ENCODE assay signal across 9 mouse cellular contexts in the genomic region with DNA sequence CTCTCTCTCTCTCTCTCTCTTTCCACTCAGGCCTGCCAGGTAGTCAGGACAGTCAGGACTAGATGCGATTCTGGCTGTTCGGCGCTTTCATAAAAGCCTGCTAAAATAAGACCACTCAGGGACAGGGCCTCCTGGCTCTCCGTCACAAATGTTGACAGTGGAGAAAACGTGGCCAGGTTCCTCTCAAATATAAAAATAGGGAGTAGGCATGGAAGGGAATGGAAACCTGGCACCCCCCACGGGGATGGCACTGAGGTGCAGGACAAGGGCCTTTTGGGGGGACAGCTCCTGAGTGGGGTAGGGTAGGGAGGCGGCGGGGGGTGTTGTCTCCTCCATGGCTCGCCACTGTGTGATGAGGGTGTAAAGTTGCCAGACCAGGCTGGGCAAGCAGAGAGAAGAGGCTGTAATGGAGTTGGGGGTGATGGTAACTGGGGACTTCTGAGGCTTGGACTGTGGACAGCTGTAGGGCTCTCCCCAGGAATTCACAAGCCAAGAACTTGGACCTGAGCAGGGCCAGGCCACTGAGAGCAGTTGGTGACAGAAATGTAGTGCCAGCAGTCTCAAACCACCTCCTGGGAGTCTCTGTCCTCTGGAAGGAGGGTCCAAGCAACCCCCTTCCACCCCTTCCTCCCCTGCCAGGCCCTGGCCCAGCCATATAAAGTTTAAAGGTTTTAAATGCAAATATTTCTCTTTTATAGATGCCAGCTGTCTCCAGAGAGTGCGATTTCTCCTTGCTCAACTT. TPM values are rescaled to one million over a fixed set of nuclear protein-coding genes. Genes with fewer than 3 reads are reported as not detected.
DNase-seq lines count a peak whose midpoint lies in the region; ATAC-seq and TF ChIP-seq lines count a peak whose summit lies in the region.
"Had no signal": no experiment of that assay in that cellular context is flagged by ENCODE, and none has a peak within 500 bp of the region (broad histone marks: within the 10 kb centered on the region; RNA-seq: fewer than 3 reads in every experiment).

No protein-coding gene starts in this region.

- no peaks in the 10 kb centered on the region for H3K9me3 ChIP-seq in lung, embryonic 16.5 days (ENCODE audit: control insufficient read depth, low read length)
- no peaks in the 10 kb centered on the region for H3K9me3 ChIP-seq in heart, embryonic 12.5 days (replicated peaks)
- H3K9me3 ChIP-seq in limb, embryonic 14.5 days (ENCODE audit: control insufficient read depth, low read length): no peaks in the 10 kb centered on the region
- H3K9me3 ChIP-seq in stomach, embryonic 14.5 days (ENCODE audit: control insufficient read depth, low read depth, low read length): no peaks in the 10 kb centered on the region

- peaks cover 77% of the 10 kb centered on the region for H3K4me1 ChIP-seq in lung, embryonic 16.5 days (replicated peaks; ENCODE audit: control insufficient read depth, insufficient read depth, low read length)
- peaks cover 84% of the 10 kb centered on the region for H3K4me1 ChIP-seq in heart, embryonic 12.5 days (replicated peaks)
- peaks cover 65% of the 10 kb centered on the region for H3K4me1 ChIP-seq in limb, embryonic 14.5 days (ENCODE audit: control insufficient read depth, insufficient read depth, low read length)
- peaks cover 52% of the 10 kb centered on the region for H3K4me1 ChIP-seq in stomach, embryonic 14.5 days (ENCODE audit: control insufficient read depth, insufficient read depth, low read length)

- WGBS in lung, embryonic 16.5 days: 39% methylated on average over 10 of the region's 10 CpGs
- WGBS in heart, embryonic 12.5 days: 40% methylated on average over 10 of the region's 10 CpGs
- WGBS in limb, embryonic 14.5 days: 32% methylated on average over 10 of the region's 10 CpGs
- WGBS in stomach, embryonic 14.5 days: 48% methylated on average over 10 of the region's 10 CpGs

- H3K27me3 ChIP-seq in lung, embryonic 16.5 days (ENCODE audit: control insufficient read depth, insufficient read depth, low read depth, low read length): no peaks in the 10 kb centered on the region; the same call in 1 of the 2 replicates
- no peaks in the 10 kb centered on the region for H3K27me3 ChIP-seq in heart, embryonic 12.5 days (replicated peaks)
- no peaks in the 10 kb centered on the region for H3K27me3 ChIP-seq in limb, embryonic 14.5 days (ENCODE audit: control insufficient read depth, insufficient read depth, low read length)
- H3K27me3 ChIP-seq in stomach, embryonic 14.5 days (ENCODE audit: control insufficient read depth, insufficient read depth, low read length): no peaks in the 10 kb centered on the region

- peak overlapping the region; percentile 38 for H3K4me2 ChIP-seq in lung, embryonic 16.5 days (ENCODE audit: low read depth, low read length)
- peak overlapping the region; percentile 63 for H3K4me2 ChIP-seq in heart, embryonic 12.5 days
- H3K4me2 ChIP-seq in limb, embryonic 14.5 days (replicated peaks; ENCODE audit: low read depth, low read length, severe bottlenecking): peak overlapping the region; percentile 45
- no peak overlapping the region for H3K4me2 ChIP-seq in stomach, embryonic 14.5 days (replicated peaks; ENCODE audit: low read depth, low read length)

- H3K36me3 ChIP-seq in lung, embryonic 16.5 days (ENCODE audit: control insufficient read depth, insufficient read depth, low read length): no peaks in the 10 kb centered on the region
- H3K36me3 ChIP-seq in heart, embryonic 12.5 days: no peaks in the 10 kb centered on the region
- H3K36me3 ChIP-seq in limb, embryonic 14.5 days (ENCODE audit: control insufficient read depth, insufficient read depth, low read length): no peaks in the 10 kb centered on the region
- no peaks in the 10 kb centered on the region for H3K36me3 ChIP-seq in stomach, embryonic 14.5 days (ENCODE audit: control insufficient read depth, insufficient read depth, low read length)

- peak overlapping the region; percentile 79 for H3K27ac ChIP-seq in lung, embryonic 16.5 days (ENCODE audit: low read length)
- peak overlapping the region; percentile 78 for H3K27ac ChIP-seq in heart, embryonic 12.5 days (ENCODE audit: poor library complexity, severe bottlenecking)
- H3K27ac ChIP-seq in limb, embryonic 14.5 days (replicated peaks; ENCODE audit: low read depth, low read length): no peak overlapping the region
- H3K27ac ChIP-seq in stomach, embryonic 14.5 days (ENCODE audit: low read length): peak overlapping the region; percentile 56; the same call in 1 of the 2 replicates
- H3K27ac ChIP-seq: kidney, postnatal 0 days had no signal

- peak overlapping the region; percentile 32 for H3K9ac ChIP-seq in lung, embryonic 16.5 days (ENCODE audit: low read length)
- peak overlapping the region; percentile 25; the same call in 1 of the 2 replicates for H3K9ac ChIP-seq in heart, embryonic 12.5 days
- H3K9ac ChIP-seq in limb, embryonic 14.5 days (ENCODE audit: low read depth, low read length, severe bottlenecking): no peak overlapping the region
- H3K9ac ChIP-seq in stomach, embryonic 14.5 days (replicated peaks; ENCODE audit: low read depth, low read length): no peak overlapping the region

- no peak overlapping the region for H3K4me3 ChIP-seq in lung, embryonic 16.5 days (ENCODE audit: low read length)
- H3K4me3 ChIP-seq in heart, embryonic 12.5 days: no peak overlapping the region
- no peak overlapping the region for H3K4me3 ChIP-seq in limb, embryonic 14.5 days (replicated peaks; ENCODE audit: low read length)
- no peak overlapping the region for H3K4me3 ChIP-seq in stomach, embryonic 14.5 days (ENCODE audit: low read depth, low read length)

- TF ChIP-seq POLR2A in limb, embryonic 14.5 days (IDR thresholded peaks at IDR 0.05; ENCODE audit: borderline replicate concordance, extremely low read depth, insufficient read depth, insufficient read length): no peak

- DNase-seq in lung, adult 18-20 months: no peak
- no peak for DNase-seq in limb, embryonic 14.5 days (ENCODE audit: low spot score)
- DNase-seq in spleen, postnatal 14 days (ENCODE audit: low spot score in 2 of 2): no peak
- no peak for DNase-seq in cerebellum, postnatal 4 days (ENCODE audit: low spot score in 2 of 2)
- no peak for DNase-seq in thymus, postnatal 10 days (ENCODE audit: low spot score in 2 of 2)

- no peak for ATAC-seq in lung, embryonic 16.5 days (ENCODE audit: low read depth)
- ATAC-seq in heart, embryonic 12.5 days (ENCODE audit: insufficient number of reproducible peaks, low FRiP score): no peak
- peak; percentile 11; the same call in 1 of the 2 replicates for ATAC-seq in limb, embryonic 14.5 days (ENCODE audit: low FRiP score, low read depth)
- no peak for ATAC-seq in stomach, embryonic 14.5 days (ENCODE audit: insufficient number of reproducible peaks, insufficient read depth, low FRiP score, low read depth)

RNA-seq across cellular contexts. Expression of gene Gins2, which starts 57.2 kb away (rescaled TPM):
- polyA plus RNA-seq in lung, embryonic 16.5 days (2015; fragmentation: Nextera tagmentation; extraction: Ambion mirVana): 90.8 and 99.5 TPM in 2 replicates
- 63.4 and 66.8 TPM in 2 replicates for polyA plus RNA-seq in heart, embryonic 12.5 days (2016; fragmentation: Nextera tagmentation; extraction: Ambion mirVana)
- polyA plus RNA-seq in limb, embryonic 14.5 days (2012; rRNA removed): 72.3 and 97.9 TPM in 2 replicates
- 92.4 and 107 TPM in 2 replicates for polyA plus RNA-seq in limb, embryonic 14.5 days (2014; fragmentation: Nextera tagmentation; extraction: Ambion mirVana)
- 112 and 118 TPM in 2 replicates for polyA plus RNA-seq in stomach, embryonic 14.5 days (2014; fragmentation: Nextera tagmentation; extraction: Ambion mirVana)

Comparison
In these comparisons a context has a peak if more than half of its experiments do, and no peak if none do; other contexts are left out.
1. H3K9ac ChIP-seq: peak in lung, embryonic 16.5 days (single experiment) and heart, embryonic 12.5 days (single experiment); none in limb, embryonic 14.5 days (single experiment) and stomach, embryonic 14.5 days (single experiment).